Mouse (Mus musculus): ENCODE data around the gene Pidd1. TPM values are rescaled to one million over a fixed set of nuclear protein-coding genes. Genes with fewer than 3 reads are reported as not detected.

The Pidd1 gene
- total and polyA plus RNA-seq, 3 experiments, result 5.8 to 24.9 (median 7.8) TPM

- H3K27ac ChIP-seq (ENCODE audit: insufficient read depth, low read depth), result no peak overlapping the region
- TF ChIP-seq ZKSCAN1 (IDR thresholded peaks at IDR 0.05; ENCODE audit: borderline replicate concordance, low read depth, low read length), result no peak
- peak in 1 of 2 experiments; percentile 24; a peak in 1 of 4 replicates for TF ChIP-seq CTCF (conservative IDR thresholded peaks at IDR 0.05 in 1 of 2, IDR thresholded peaks at IDR 0.05 in 1 of 2; ENCODE audit: low read depth in 2 of 2, low read length in 2 of 2)
- in situ Hi-C loops (cut with MboI; ENCODE audit: low pct_ligation_motif_present, low pct_unique_long_range_greater_than_20kb, low sequenced_read_pairs), result no loop called here
- H3K9me3 ChIP-seq (replicated peaks; ENCODE audit: low read length), result no peaks in the 10 kb centered on the region
- peaks cover 16 to 51% of the 10 kb centered on the region in 2 experiments for H3K4me1 ChIP-seq (ENCODE audit: control insufficient read depth in 1 of 2, insufficient read depth in 2 of 2)
- dilution Hi-C loops (cut with MboI; ENCODE audit: extremely low pct_ligation_motif_present, extremely low pct_unique_long_range_greater_than_20kb, low sequenced_read_pairs), result no loop called here
- no peak for DNase-seq (ENCODE audit: extremely low read depth)
- H3K27me3 ChIP-seq (replicated peaks), result peaks cover 9% of the 10 kb centered on the region
- peak overlapping the region; percentile 53; the same call in 1 of the 2 replicates for H3K4me2 ChIP-seq (ENCODE audit: insufficient read depth, low read depth, poor library complexity, severe bottlenecking)
- peak overlapping the region in 2 of 3 experiments; percentile 89 to 96 for H3K4me3 ChIP-seq (replicated peaks in 1 of 3; ENCODE audit: low read depth in 2 of 3, low read length in 2 of 3, poor library complexity in 1 of 3)
- peaks cover 8 to 17% of the 10 kb centered on the region in 2 experiments for H3K36me3 ChIP-seq (replicated peaks in 1 of 2; ENCODE audit: control insufficient read depth in 1 of 2, insufficient read depth in 1 of 2, low read length in 1 of 2)
- no peak overlapping the region for H3K9ac ChIP-seq (ENCODE audit: insufficient read depth, low read depth)
- H3K79me2 ChIP-seq (replicated peaks; ENCODE audit: control insufficient read depth, extremely low read depth, insufficient read depth, poor library complexity, severe bottlenecking), result peaks cover 22% of the 10 kb centered on the region
These were observed 33.2 kb upstream of the Pidd1 start for GRCm38 (mm10) chr7:141476981-141477370.

DNA sequence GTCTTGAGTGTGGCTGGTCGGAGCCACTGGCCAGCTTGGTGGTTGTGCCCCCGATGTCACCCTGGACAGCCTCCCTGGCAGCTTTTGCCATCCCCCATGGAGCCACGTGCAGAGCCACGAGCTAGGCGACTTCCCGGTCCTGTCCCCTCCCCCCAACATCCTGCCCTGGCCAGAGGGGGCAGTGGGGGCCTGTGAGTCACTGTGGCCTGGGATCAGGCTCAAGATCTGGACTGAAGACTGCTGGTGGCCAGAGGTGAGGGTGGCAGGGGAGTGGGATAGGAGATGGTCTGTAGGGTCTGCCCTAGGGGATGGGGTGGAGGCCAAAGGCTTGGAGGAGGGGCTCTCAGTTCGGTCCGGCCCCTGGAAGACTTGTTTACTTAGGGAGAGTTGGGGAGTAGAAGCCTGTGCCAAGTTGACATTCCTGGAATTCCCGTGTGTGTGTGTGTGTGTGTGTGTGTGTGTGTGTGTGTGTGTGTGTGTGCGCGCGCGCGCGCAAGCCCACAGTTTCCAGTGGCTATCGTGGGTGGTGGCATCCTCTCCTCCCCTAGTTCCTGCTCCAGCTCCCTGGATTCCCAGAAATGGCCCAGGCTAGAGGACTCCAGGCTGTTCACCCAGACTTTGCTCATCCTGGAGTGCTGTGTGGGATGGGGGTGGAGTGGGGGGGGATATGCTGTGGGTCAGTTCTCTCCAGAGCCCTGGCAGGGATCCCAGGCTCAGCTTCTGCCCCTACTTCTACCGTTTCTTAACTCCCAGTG is 32.6 kb upstream of the Pidd1 start:
- Histone ChIP-seq H3K9me3 (replicated peaks; ENCODE audit: low read length) (no peaks in the 10 kb centered on the region), H3K9ac (ENCODE audit: insufficient read depth, low read depth) (peak overlapping the region; percentile 25), H3K4me3 (replicated peaks in 1 of 3; ENCODE audit: low read depth in 2 of 3, low read length in 2 of 3, poor library complexity in 1 of 3) (peak overlapping the region; percentile 74 to 96 (median 89)), H3K27ac (ENCODE audit: insufficient read depth, low read depth) (no peak overlapping the region), H3K27me3 (replicated peaks) (peaks cover 9% of the 10 kb centered on the region), H3K79me2 (replicated peaks; ENCODE audit: control insufficient read depth, extremely low read depth, insufficient read depth, poor library complexity, severe bottlenecking) (peaks cover 22% of the 10 kb centered on the region), H3K4me2 (ENCODE audit: insufficient read depth, low read depth, poor library complexity, severe bottlenecking) (peak overlapping the region; percentile 53), H3K4me1 (ENCODE audit: control insufficient read depth in 1 of 2, insufficient read depth in 2 of 2) (peaks cover 16 to 48% of the 10 kb centered on the region in 2 experiments), H3K36me3 (replicated peaks in 1 of 2; ENCODE audit: control insufficient read depth in 1 of 2, insufficient read depth in 1 of 2, low read length in 1 of 2) (peaks cover 10 to 20% of the 10 kb centered on the region in 2 experiments)
- dilution Hi-C loops (cut with MboI; ENCODE audit: extremely low pct_ligation_motif_present, extremely low pct_unique_long_range_greater_than_20kb, low sequenced_read_pairs) (no loop called here), in situ Hi-C loops (cut with MboI; ENCODE audit: low pct_ligation_motif_present, low pct_unique_long_range_greater_than_20kb, low sequenced_read_pairs) (no loop called here)
- no peak for DNase-seq (ENCODE audit: extremely low read depth)
- TF ChIP-seq SMC3 (IDR thresholded peaks at IDR 0.05; ENCODE audit: low read depth, low read length), result no peak
- peak; percentile 88 for TF ChIP-seq BHLHE40 (IDR thresholded peaks at IDR 0.05; ENCODE audit: low read depth, low read length)
- TF ChIP-seq MAX (IDR thresholded peaks at IDR 0.05; ENCODE audit: low read length), result peak; percentile 88; the same call in 1 of the 2 replicates
- TF ChIP-seq ELF1 (IDR thresholded peaks at IDR 0.05; ENCODE audit: low read depth, low read length), result 0 out of 2 replicates have a peak, but pooled peaks have one; percentile 40
- TF ChIP-seq MAFK (IDR thresholded peaks at IDR 0.05; ENCODE audit: insufficient replicate concordance, low read length), result no peak
- peak; percentile 80; the same call in 1 of the 2 replicates for TF ChIP-seq CHD2 (IDR thresholded peaks at IDR 0.05; ENCODE audit: low read length)
- TF ChIP-seq TBP (conservative IDR thresholded peaks at IDR 0.05; ENCODE audit: low read depth, low read length), result no peak
- TF ChIP-seq USF2 (conservative IDR thresholded peaks at IDR 0.05; ENCODE audit: low read depth, low read length), result no peak
- TF ChIP-seq MXI1 (IDR thresholded peaks at IDR 0.05; ENCODE audit: low read depth, low read length), result peak; percentile 80; the same call in 1 of the 2 replicates
- peak; percentile 96 for TF ChIP-seq MYC (IDR thresholded peaks at IDR 0.05; ENCODE audit: low read depth, low read length)
- TF ChIP-seq CTCF (conservative IDR thresholded peaks at IDR 0.05 in 1 of 2, IDR thresholded peaks at IDR 0.05 in 1 of 2; ENCODE audit: low read depth in 2 of 2, low read length in 2 of 2), result 0 out of 4 replicates have a peak, but pooled peaks of 1 of the 2 experiments have one; percentile 6

Data from CH12.LX (cell line).